Mouse (Mus musculus): ENCODE data around the gene Fam24b. TPM values are rescaled to one million over a fixed set of nuclear protein-coding genes. Genes with fewer than 3 reads are reported as not detected.

The Fam24b gene
- total RNA-seq, 1 experiment from 2014 or later: not detected

DNA sequence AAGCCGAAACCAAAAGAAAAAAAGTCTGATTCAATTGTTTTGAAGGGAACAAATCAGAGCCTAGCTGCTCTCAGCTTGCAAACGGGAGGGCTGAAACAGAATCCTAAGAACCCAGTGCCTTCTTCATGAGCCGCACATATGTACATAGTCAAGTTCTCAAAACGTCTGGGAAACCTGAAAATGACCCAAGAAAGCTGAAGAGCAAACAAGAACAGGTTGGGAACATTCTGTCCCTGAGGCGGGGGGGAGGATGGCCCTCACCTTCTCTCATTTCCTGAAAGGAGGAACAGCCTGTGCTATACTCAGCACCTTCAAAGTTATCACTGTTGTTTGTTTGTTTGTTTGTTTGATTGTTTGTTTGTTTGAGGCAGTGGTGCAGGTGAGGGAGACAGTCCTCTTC, 22.6 kb downstream of the Fam24b start:
- ATAC-seq (replicated peaks in 1 of 2; ENCODE audit: insufficient read depth in 1 of 2, low FRiP score in 2 of 2, low TSS enrichment in 1 of 2, low read depth in 1 of 2, poor library complexity in 2 of 2, severe bottlenecking in 2 of 2): no peak

DNA sequence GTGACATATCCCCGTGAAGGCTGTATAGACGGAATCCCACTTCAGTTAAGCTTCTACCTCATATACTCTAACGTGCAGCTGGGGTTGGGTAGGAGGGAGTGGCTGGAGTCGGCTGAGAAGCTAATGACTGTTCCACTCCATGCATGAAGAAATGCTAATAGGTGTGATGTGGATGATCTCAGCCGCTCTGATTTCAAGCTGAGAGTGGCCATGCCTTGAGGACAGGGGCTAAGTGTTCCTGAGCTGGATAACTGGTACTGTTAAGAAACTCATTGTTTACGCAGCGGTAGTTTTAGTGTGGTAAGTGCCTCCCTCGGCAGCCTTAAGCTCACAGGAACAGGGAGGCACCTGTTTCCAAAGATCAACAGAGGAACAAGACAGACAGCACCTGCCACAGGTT, 26.0 kb downstream of the Fam24b start:
- ATAC-seq (replicated peaks in 1 of 2; ENCODE audit: insufficient read depth in 1 of 2, low FRiP score in 2 of 2, low TSS enrichment in 1 of 2, low read depth in 1 of 2, poor library complexity in 2 of 2, severe bottlenecking in 2 of 2): no peak

DNA sequence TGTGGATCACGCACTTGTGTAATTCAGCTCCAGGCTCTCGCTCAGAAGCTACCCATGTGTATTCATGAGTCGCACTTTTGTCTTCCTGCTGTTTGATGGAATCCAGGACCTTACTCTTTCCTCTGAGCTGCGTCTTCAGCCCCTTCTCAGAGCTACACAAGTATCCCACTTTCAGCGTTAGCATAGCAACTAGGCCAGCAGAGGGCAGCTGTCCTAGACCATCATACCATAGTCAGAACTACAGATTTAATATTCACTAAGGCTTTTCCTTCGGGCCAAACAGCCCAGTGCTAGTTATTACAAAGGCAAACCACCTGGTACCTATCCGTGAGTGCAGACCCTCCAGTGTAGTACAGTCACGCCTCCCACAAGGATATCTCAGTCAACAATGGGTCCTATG, 32.2 kb downstream of the Fam24b start:
- ATAC-seq (replicated peaks in 1 of 2; ENCODE audit: insufficient read depth in 1 of 2, low FRiP score in 2 of 2, low TSS enrichment in 1 of 2, low read depth in 1 of 2, poor library complexity in 2 of 2, severe bottlenecking in 2 of 2): no peak

Other genes starting within 250 kb of the Fam24b start
- gene 4933402N03Rik, start 183.2 kb downstream of the Fam24b start, total RNA-seq (2017): not detected in 2 replicates
- gene 5430419D17Rik, start 155.1 kb downstream of the Fam24b start, total RNA-seq (2017): not detected in 2 replicates
- not detected in 2 replicates for gene Cuzd1, start 7.2 kb downstream of the Fam24b start, total RNA-seq (2017)
- gene Fam24a, start 4.3 kb upstream of the Fam24b start, total RNA-seq (2017): not detected in 2 replicates
- 6.6 and 15.8 TPM in 2 replicates for gene 2310057M21Rik, start 33.2 kb upstream of the Fam24b start, total RNA-seq (2017)
- 15.2 and 32.3 TPM in 2 replicates for gene Pstk, start 41.6 kb upstream of the Fam24b start, total RNA-seq (2017)
- gene Ikzf5, start 81.0 kb upstream of the Fam24b start, total RNA-seq (2017): 24.6 and 25.1 TPM in 2 replicates
- 37.9 and 48.9 TPM in 2 replicates for gene Acadsb, start 81.1 kb upstream of the Fam24b start, total RNA-seq (2017)
- gene Hmx3, start 213.4 kb upstream of the Fam24b start, total RNA-seq (2017): not detected in 2 replicates
- not detected in 2 replicates for gene Hmx2, start 219.3 kb upstream of the Fam24b start, total RNA-seq (2017)
- 65.0 and 78.4 TPM in 2 replicates for gene Bub3, start 230.7 kb upstream of the Fam24b start, total RNA-seq (2017)